Mouse (Mus musculus) limb, embryonic 15.5 days (tissue): ENCODE measurements around the gene Slc24a3. TPM values are rescaled to one million over a fixed set of nuclear protein-coding genes. Genes with fewer than 3 reads are reported as not detected.

Experiments used
- ATAC-seq: fragments of 200-750 bp; cut with Nextera tagmentation; 2 replicates; pipeline ENCODE4 v1.8.0; 2017; ENCODE audit warnings: low read depth, moderate TSS enrichment; ENCODE audit not compliant: insufficient number of reproducible peaks, low FRiP score, low TSS enrichment
- H3K27ac ChIP-seq: fragments of 300-500 bp; sonication (generic); 2 replicates; pipeline ENCODE4 v1.5.1; 2015; ENCODE audit warnings: moderate library complexity, mild to moderate bottlenecking, inconsistent platforms
- H3K27me3 ChIP-seq: fragments of 300-500 bp; sonication (generic); 2 replicates; pipeline ENCODE4 v1.6.1; 2015; ENCODE audit warnings: inconsistent platforms
- H3K36me3 ChIP-seq: fragments of 300-500 bp; sonication (generic); 2 replicates; pipeline ENCODE4 v1.6.1; 2015; ENCODE audit warnings: inconsistent platforms
- H3K4me1 ChIP-seq: fragments of 300-500 bp; sonication (generic); 2 replicates; pipeline ENCODE4 v1.6.1; 2015; ENCODE audit warnings: inconsistent platforms
- H3K4me2 ChIP-seq: fragments of 300-500 bp; sonication (generic); 2 replicates; pipeline ENCODE4 v1.6.1; 2015; ENCODE audit warnings: mild to moderate bottlenecking, inconsistent platforms
- H3K4me3 ChIP-seq: fragments of 300-500 bp; sonication (generic); 2 replicates; pipeline ENCODE4 v1.5.1; 2015; ENCODE audit warnings: mild to moderate bottlenecking, inconsistent platforms
- H3K9ac ChIP-seq: fragments of 300-500 bp; sonication (generic); 2 replicates; pipeline ENCODE4 v1.6.1; 2015; ENCODE audit warnings: inconsistent platforms
- H3K9me3 ChIP-seq: fragments of 300-500 bp; sonication (generic); 2 replicates; pipeline ENCODE4 v1.6.1; 2016; ENCODE audit warnings: inconsistent platforms
- WGBS: fragments of 180-500 bp; shearing (Covaris S2); methylation state at CpG from one replicate; pipeline ENCODE4 v1.1.7; 2015; 5-methylcytosine and 5-hydroxymethylcytosine counted together
- polyA plus RNA-seq: library from polyadenylated mRNA; unstranded; fragments of >200 nt; fragmentation: Nextera tagmentation; extraction: Ambion mirVana; gene quantifications from 2 replicates; pipeline ENCODE4 v1.2.1, GENCODE M21; 2015

The Slc24a3 gene
- polyA plus RNA-seq, 1 experiment from 2014 or later = 2.7 TPM

GRCm38 (mm10) chr2:145331525-145331924 is 164.0 kb downstream of the Slc24a3 start:
- Histone ChIP-seq H3K4me2 (no peak overlapping the region), H3K9ac (no peak overlapping the region), H3K27ac (no peak overlapping the region), H3K36me3 (no peaks in the 10 kb centered on the region), H3K4me3 (no peak overlapping the region), H3K4me1 (no peaks in the 10 kb centered on the region), H3K27me3 (no peaks in the 10 kb centered on the region), H3K9me3 (no peaks in the 10 kb centered on the region)
- no peak for ATAC-seq
- WGBS = 74% methylated on average over 1 of the region's 1 CpGs

GRCm38 (mm10) chr2:145333466-145333865 is 165.9 kb downstream of the Slc24a3 start:
- no peak overlapping the region for H3K9ac ChIP-seq
- H3K4me1 ChIP-seq = no peaks in the 10 kb centered on the region
- no peaks in the 10 kb centered on the region for H3K27me3 ChIP-seq
- no peak for ATAC-seq
- no peak overlapping the region for H3K4me2 ChIP-seq
- H3K27ac ChIP-seq = no peak overlapping the region
- H3K36me3 ChIP-seq = no peaks in the 10 kb centered on the region
- H3K9me3 ChIP-seq = no peaks in the 10 kb centered on the region
- no peak overlapping the region for H3K4me3 ChIP-seq

GRCm38 (mm10) chr2:145336406-145336805 is 168.9 kb downstream of the Slc24a3 start:
- no peak overlapping the region for H3K27ac ChIP-seq
- no peak for ATAC-seq
- no peak overlapping the region for H3K4me2 ChIP-seq
- H3K9ac ChIP-seq = no peak overlapping the region
- no peaks in the 10 kb centered on the region for H3K9me3 ChIP-seq
- no peak overlapping the region for H3K4me3 ChIP-seq
- H3K27me3 ChIP-seq = no peaks in the 10 kb centered on the region
- no peaks in the 10 kb centered on the region for H3K36me3 ChIP-seq
- no peaks in the 10 kb centered on the region for H3K4me1 ChIP-seq

GRCm38 (mm10) chr2:145340816-145341215 is 173.3 kb downstream of the Slc24a3 start:
- Histone ChIP-seq H3K36me3 (no peaks in the 10 kb centered on the region), H3K9ac (no peak overlapping the region), H3K27ac (no peak overlapping the region), H3K4me2 (no peak overlapping the region), H3K4me3 (no peak overlapping the region), H3K9me3 (no peaks in the 10 kb centered on the region), H3K4me1 (no peaks in the 10 kb centered on the region), H3K27me3 (no peaks in the 10 kb centered on the region)
- 73% methylated on average over 2 of the region's 2 CpGs for WGBS
- ATAC-seq = no peak

GRCm38 (mm10) chr2:145342956-145343355 is 175.4 kb downstream of the Slc24a3 start:
- H3K27me3 ChIP-seq = no peaks in the 10 kb centered on the region
- no peak overlapping the region for H3K4me3 ChIP-seq
- ATAC-seq = no peak
- 72% methylated on average over 4 of the region's 4 CpGs for WGBS
- H3K27ac ChIP-seq = no peak overlapping the region
- no peak overlapping the region for H3K4me2 ChIP-seq
- no peaks in the 10 kb centered on the region for H3K4me1 ChIP-seq
- H3K9me3 ChIP-seq = no peaks in the 10 kb centered on the region
- H3K9ac ChIP-seq = no peak overlapping the region
- H3K36me3 ChIP-seq = no peaks in the 10 kb centered on the region

- ATAC-seq = no peak
- Histone ChIP-seq H3K9me3 (no peaks in the 10 kb centered on the region), H3K36me3 (no peaks in the 10 kb centered on the region), H3K4me3 (no peak overlapping the region), H3K9ac (no peak overlapping the region), H3K27me3 (no peaks in the 10 kb centered on the region), H3K4me2 (no peak overlapping the region), H3K27ac (no peak overlapping the region), H3K4me1 (no peaks in the 10 kb centered on the region)
- WGBS = 61% methylated on average over 1 of the region's 1 CpGs
These were observed 177.0 kb downstream of the Slc24a3 start for GRCm38 (mm10) chr2:145344521-145344920.

- no peaks in the 10 kb centered on the region for H3K27me3 ChIP-seq
- no peak for ATAC-seq
- H3K27ac ChIP-seq = no peak overlapping the region
- H3K36me3 ChIP-seq = no peaks in the 10 kb centered on the region
- H3K4me3 ChIP-seq = no peak overlapping the region
- no peaks in the 10 kb centered on the region for H3K9me3 ChIP-seq
- no peak overlapping the region for H3K4me2 ChIP-seq
- H3K9ac ChIP-seq = no peak overlapping the region
- no peaks in the 10 kb centered on the region for H3K4me1 ChIP-seq
- 47% methylated on average over 1 of the region's 1 CpGs for WGBS
These were observed 186.2 kb downstream of the Slc24a3 start for GRCm38 (mm10) chr2:145353801-145354200.

GRCm38 (mm10) chr2:145358236-145358942 is 190.8 kb downstream of the Slc24a3 start:
- Histone ChIP-seq H3K27me3 (no peaks in the 10 kb centered on the region), H3K36me3 (no peaks in the 10 kb centered on the region)

GRCm38 (mm10) chr2:145363604-145364003 is 196.1 kb downstream of the Slc24a3 start:
- no peak for ATAC-seq
- Histone ChIP-seq H3K27me3 (no peaks in the 10 kb centered on the region), H3K36me3 (no peaks in the 10 kb centered on the region), H3K4me2 (no peak overlapping the region), H3K4me1 (no peaks in the 10 kb centered on the region), H3K9me3 (no peaks in the 10 kb centered on the region), H3K4me3 (no peak overlapping the region), H3K9ac (no peak overlapping the region), H3K27ac (no peak overlapping the region)
- WGBS = 30% methylated on average over 2 of the region's 2 CpGs

More at GRCm38 (mm10) chr2:145358236-145358942, 190.8 kb downstream of the Slc24a3 start:
- Histone ChIP-seq H3K4me1 (no peaks in the 10 kb centered on the region), H3K9me3 (no peaks in the 10 kb centered on the region), H3K4me3 (no peak overlapping the region), H3K27ac (no peak overlapping the region), H3K4me2 (no peak overlapping the region), H3K9ac (no peak overlapping the region)
- WGBS = 80% methylated on average over 6 of the region's 6 CpGs
- no peak for ATAC-seq

GRCm38 (mm10) chr2:145368701-145369100 is 201.1 kb downstream of the Slc24a3 start:
- ATAC-seq = no peak
- H3K36me3 ChIP-seq = no peaks in the 10 kb centered on the region
- no peak overlapping the region for H3K4me2 ChIP-seq
- no peak overlapping the region for H3K27ac ChIP-seq
- 58% methylated on average over 2 of the region's 2 CpGs for WGBS
- no peak overlapping the region for H3K4me3 ChIP-seq
- H3K9me3 ChIP-seq = no peaks in the 10 kb centered on the region
- no peaks in the 10 kb centered on the region for H3K4me1 ChIP-seq
- H3K9ac ChIP-seq = no peak overlapping the region
- H3K27me3 ChIP-seq = no peaks in the 10 kb centered on the region

- H3K4me3 ChIP-seq = no peak overlapping the region
- ATAC-seq = no peak
- H3K4me2 ChIP-seq = no peak overlapping the region
- no peaks in the 10 kb centered on the region for H3K9me3 ChIP-seq
- no peak overlapping the region for H3K27ac ChIP-seq
- no peaks in the 10 kb centered on the region for H3K27me3 ChIP-seq
- H3K4me1 ChIP-seq = no peaks in the 10 kb centered on the region
- no peaks in the 10 kb centered on the region for H3K36me3 ChIP-seq
- H3K9ac ChIP-seq = no peak overlapping the region
- 65% methylated on average over 4 of the region's 4 CpGs for WGBS
These were observed 203.2 kb downstream of the Slc24a3 start for GRCm38 (mm10) chr2:145370795-145371194.

- no peak for ATAC-seq
- Histone ChIP-seq H3K4me3 (no peak overlapping the region), H3K27me3 (no peaks in the 10 kb centered on the region), H3K27ac (no peak overlapping the region), H3K9ac (no peak overlapping the region), H3K36me3 (no peaks in the 10 kb centered on the region), H3K4me1 (no peaks in the 10 kb centered on the region), H3K9me3 (no peaks in the 10 kb centered on the region), H3K4me2 (no peak overlapping the region)
- WGBS = 70% methylated on average over 5 of the region's 5 CpGs
These were observed 206.2 kb downstream of the Slc24a3 start for GRCm38 (mm10) chr2:145373803-145374202.
